In the genomic region with DNA sequence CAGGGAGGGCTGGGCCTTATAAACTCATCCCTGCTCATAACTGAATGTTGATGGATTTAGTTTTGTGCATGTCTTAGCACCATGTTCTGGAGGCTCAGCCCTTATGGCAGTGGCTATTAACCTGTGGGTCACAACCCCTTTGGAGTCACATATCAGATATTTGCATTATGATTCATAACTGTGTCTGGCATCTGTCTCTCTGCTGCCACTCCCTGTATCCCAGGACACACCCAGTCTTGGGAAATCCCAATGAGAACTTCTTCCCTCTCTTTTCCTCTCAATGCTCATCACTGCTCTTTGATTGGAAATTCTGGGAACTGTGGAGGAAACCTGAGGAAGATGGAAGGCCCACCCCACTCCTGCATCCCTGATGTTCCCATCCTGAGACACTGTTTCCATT, we compare ENCODE assay signal across 36 mouse cellular contexts. TPM values are rescaled to one million over a fixed set of nuclear protein-coding genes. Genes with fewer than 3 reads are reported as not detected.
"Had no signal": no experiment of that assay in that cellular context is flagged by ENCODE, and none has a peak within 500 bp of the region (broad histone marks: within the 10 kb centered on the region; RNA-seq: fewer than 3 reads in every experiment).

No protein-coding gene starts in this region.

- DNase-seq: left cerebral cortex, postnatal 4 days; liver; liver, embryonic 13.5 days; liver, postnatal 0 days; lung, adult 18-20 months; lung, adult 2 months; lung, embryonic 14.5 days; lung, postnatal 10 days; lung, postnatal 14 days; lung, postnatal 36 days; lung, postnatal 4 days; midbrain, embryonic 14.5 days had no signal

- ATAC-seq: liver, embryonic 12.5 days; liver, postnatal 0 days; lung, postnatal 0 days; midbrain, embryonic 13.5 days; midbrain, embryonic 15.5 days; midbrain, embryonic 16.5 days had no signal

- H3K27me3 ChIP-seq: liver, embryonic 13.5 days; liver, embryonic 15.5 days; midbrain, embryonic 12.5 days; midbrain, embryonic 13.5 days; midbrain, embryonic 15.5 days; neural tube, embryonic 12.5 days had no signal

- H3K9ac ChIP-seq: limb, embryonic 12.5 days; limb, embryonic 13.5 days; limb, embryonic 15.5 days; liver, embryonic 12.5 days; liver, embryonic 13.5 days; liver, embryonic 14.5 days; liver, embryonic 15.5 days; liver, postnatal 0 days; lung, embryonic 14.5 days; lung, embryonic 15.5 days; midbrain, embryonic 12.5 days; midbrain, embryonic 13.5 days; midbrain, embryonic 15.5 days; neural tube, embryonic 12.5 days had no signal

- H3K9me3 ChIP-seq: limb, embryonic 10.5 days; limb, embryonic 12.5 days; limb, embryonic 13.5 days; limb, embryonic 15.5 days; liver, embryonic 12.5 days; liver, embryonic 13.5 days; liver, embryonic 15.5 days; lung, embryonic 15.5 days; midbrain, embryonic 10.5 days; midbrain, embryonic 12.5 days; midbrain, embryonic 13.5 days; midbrain, embryonic 15.5 days; neural tube, embryonic 12.5 days had no signal

- H3K36me3 ChIP-seq: limb, embryonic 10.5 days; limb, embryonic 12.5 days; limb, embryonic 13.5 days; limb, embryonic 15.5 days; liver, embryonic 12.5 days; liver, embryonic 13.5 days; liver, embryonic 15.5 days; lung, embryonic 15.5 days; midbrain, embryonic 10.5 days; midbrain, embryonic 12.5 days; midbrain, embryonic 13.5 days; midbrain, embryonic 15.5 days; neural tube, embryonic 12.5 days had no signal

- H3K4me2 ChIP-seq: limb, embryonic 12.5 days; limb, embryonic 13.5 days; limb, embryonic 15.5 days; liver, embryonic 11.5 days; liver, embryonic 12.5 days; liver, embryonic 13.5 days; liver, embryonic 15.5 days; lung, embryonic 14.5 days; lung, embryonic 15.5 days; midbrain, embryonic 11.5 days; midbrain, embryonic 12.5 days; midbrain, embryonic 13.5 days; midbrain, embryonic 15.5 days; neural tube, embryonic 12.5 days had no signal

- H3K4me3 ChIP-seq: limb, embryonic 10.5 days; limb, embryonic 12.5 days; limb, embryonic 13.5 days; limb, embryonic 15.5 days; liver, embryonic 12.5 days; liver, embryonic 13.5 days; liver, embryonic 15.5 days; lung, embryonic 15.5 days; megakaryocyte, embryonic 14.5 days; midbrain, embryonic 10.5 days; midbrain, embryonic 12.5 days; midbrain, embryonic 13.5 days; midbrain, embryonic 15.5 days; neural tube, embryonic 12.5 days had no signal

- H3K4me1 ChIP-seq: limb, embryonic 10.5 days; limb, embryonic 12.5 days; limb, embryonic 13.5 days; limb, embryonic 15.5 days; liver, embryonic 12.5 days; liver, embryonic 13.5 days; liver, embryonic 15.5 days; megakaryocyte, embryonic 14.5 days; midbrain, embryonic 10.5 days; midbrain, embryonic 12.5 days; midbrain, embryonic 13.5 days; midbrain, embryonic 15.5 days; neural tube, embryonic 12.5 days had no signal

- H3K27ac ChIP-seq: limb, embryonic 10.5 days; limb, embryonic 12.5 days; limb, embryonic 13.5 days; limb, embryonic 15.5 days; liver, embryonic 12.5 days; liver, embryonic 13.5 days; liver, embryonic 14.5 days; liver, embryonic 15.5 days; lung, embryonic 15.5 days; macrophage; midbrain, embryonic 10.5 days; midbrain, embryonic 12.5 days; midbrain, embryonic 13.5 days; midbrain, embryonic 15.5 days; neural tube, embryonic 12.5 days had no signal

RNA-seq across cellular contexts. Expression of a gene that starts 23.3 kb away (rescaled TPM):
- total RNA-seq: liver, adult 2 months; megakaryocyte progenitor cell, adult 5-6 weeks; megakaryocyte-erythroid progenitor cell, adult 5-6 weeks had no signal
- polyA plus RNA-seq: limb, embryonic 10.5 days; limb, embryonic 11.5 days; liver, embryonic 12.5 days; liver, embryonic 13.5 days; liver, embryonic 16.5 days; liver, postnatal 0 days; lung, embryonic 14.5 days had no signal
